Mouse (Mus musculus) megakaryocyte progenitor cell, adult 5-6 weeks (primary cell): ENCODE data around the gene Hoxa7. TPM values are rescaled to one million over a fixed set of nuclear protein-coding genes. Genes with fewer than 3 reads are reported as not detected.

Experiments
- ATAC-seq: replicated peaks from 2 replicates; pipeline ENCODE4 v1.8.0; 2016; ENCODE audit warnings: mild to moderate bottlenecking, moderate TSS enrichment, inconsistent platforms; ENCODE audit not compliant: poor library complexity
- total RNA-seq, 2 experiments: library from RNA; stranded (forward) in 1 of 2; stranded (reverse) in 1 of 2; fragments of 157-497, 149-512 nt in 1 of 2; fragments of 200-1000 nt in 1 of 2; gene quantifications; 2 replicates each; pipeline versions ENCODE4 v1.2.3 to v1.2.4; 2015 to 2017

Gene Hoxa7
- total RNA-seq, 2 experiments from 2014 or later: 5.5 to 15.7 TPM

- ATAC-seq: peak; percentile 7; the same call in 1 of the 2 replicates
These were observed 8.3 kb downstream of the Hoxa7 start, which contains the start of the genes Hoxa3 and Gm28308 for GRCm38 (mm10) chr6:52213119-52213986. TSS of gene Hoxa3 (minus strand) at chr6:52213336. TSS of gene Gm28308 (minus strand) at chr6:52213339.

GRCm38 (mm10) chr6:52212556-52213118 lies 9.0 kb downstream of the Hoxa7 start:
- peak; percentile 24 for ATAC-seq

GRCm38 (mm10) chr6:52211961-52212360 lies 9.7 kb downstream of the Hoxa7 start:
- no peak for ATAC-seq

GRCm38 (mm10) chr6:52211170-52211935 lies 10.3 kb downstream of the Hoxa7 start:
- ATAC-seq: peak; percentile 86

- no peak for ATAC-seq
These were observed 12.0 kb downstream of the Hoxa7 start for GRCm38 (mm10) chr6:52209685-52210046.

DNA sequence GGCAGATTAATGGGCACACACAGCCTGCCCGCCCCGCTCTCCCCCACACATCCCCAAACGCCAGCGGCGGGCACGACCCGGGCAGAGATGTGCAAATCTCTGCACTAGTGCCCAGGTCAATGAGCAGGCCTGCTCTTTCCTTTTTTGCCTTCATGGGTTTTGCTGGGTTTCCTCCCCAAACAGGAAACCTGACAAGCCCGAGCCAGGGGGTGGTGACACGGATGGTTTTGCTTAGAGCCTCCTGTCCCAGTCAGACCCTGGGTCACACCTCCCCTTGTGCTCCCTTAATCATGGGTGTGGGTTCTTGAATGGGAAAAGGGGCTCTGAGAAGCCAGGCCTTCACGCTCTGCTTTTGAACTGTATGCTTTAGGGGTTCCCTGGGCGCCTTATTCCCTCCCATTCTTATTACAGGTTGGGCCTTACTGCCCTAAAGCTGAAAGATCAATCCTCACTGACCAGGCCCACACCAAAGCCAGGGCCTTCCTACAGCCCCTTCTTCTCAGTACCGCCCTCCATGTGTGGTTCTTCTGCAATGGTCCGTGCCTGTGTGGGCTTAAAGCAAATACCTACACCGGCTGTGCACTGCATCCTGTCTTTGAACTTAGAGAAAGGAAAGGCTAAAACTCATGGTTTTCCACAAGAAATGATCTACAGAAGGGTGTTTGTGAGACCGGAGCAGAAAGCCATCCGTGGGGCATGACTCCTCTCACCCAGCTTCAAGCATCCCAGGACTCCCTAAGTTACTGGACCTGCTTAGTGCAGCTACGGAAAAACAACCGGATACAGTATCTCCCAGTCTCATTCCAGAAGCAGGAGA lies 12.6 kb downstream of the Hoxa7 start:
- no peak for ATAC-seq

- ATAC-seq: no peak
These were observed 13.4 kb downstream of the Hoxa7 start, which contains the start of gene Hoxa6 for GRCm38 (mm10) chr6:52208072-52208867. TSS of gene Hoxa6 (minus strand) at chr6:52208722.

DNA sequence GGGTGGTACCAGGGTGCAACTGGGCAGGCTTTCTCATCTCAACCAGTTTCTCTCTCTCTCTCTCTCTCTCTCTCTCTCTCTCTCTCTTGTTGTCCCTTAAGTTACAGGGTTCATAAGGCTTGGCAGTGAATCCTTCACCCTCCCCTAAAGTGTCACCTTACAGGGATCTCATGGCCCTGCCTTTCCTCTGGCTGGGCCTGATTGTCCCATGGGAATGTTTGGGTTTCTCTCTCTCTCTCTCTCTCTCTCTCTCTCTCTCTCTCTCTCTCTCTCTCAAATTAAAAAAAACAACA lies 14.0 kb downstream of the Hoxa7 start:
- ATAC-seq: no peak

GRCm38 (mm10) chr6:52206882-52207683 lies 14.6 kb downstream of the Hoxa7 start:
- ATAC-seq: no peak

- no peak for ATAC-seq
These were observed 15.7 kb downstream of the Hoxa7 start for GRCm38 (mm10) chr6:52205638-52206621.

DNA sequence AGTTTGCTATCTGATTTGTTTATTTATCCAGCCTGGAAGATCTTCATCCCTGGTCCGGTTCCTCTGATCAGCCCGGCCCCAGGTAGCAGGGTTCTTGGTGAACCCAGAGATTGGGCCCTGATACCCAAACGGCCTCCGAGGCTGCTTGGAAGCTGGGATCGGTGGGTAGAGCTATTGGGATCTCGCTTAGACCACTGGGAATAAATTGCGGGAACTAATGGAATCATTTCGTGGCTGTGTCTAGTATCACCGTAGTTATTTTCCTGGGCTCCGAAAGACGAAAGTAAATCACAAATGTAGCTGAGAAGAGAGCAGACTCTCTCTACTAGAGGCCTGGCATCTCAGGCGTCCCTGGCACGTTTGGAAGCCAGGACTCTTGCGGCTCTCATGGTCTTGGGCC lies 16.4 kb downstream of the Hoxa7 start:
- ATAC-seq: no peak

GRCm38 (mm10) chr6:52204050-52204752 lies 17.5 kb downstream of the Hoxa7 start, which contains the start of gene Hoxa5:
TSS of gene Hoxa5 (minus strand) at chr6:52204587.
- ATAC-seq: peak; percentile 61

- ATAC-seq: no peak
These were observed 18.1 kb downstream of the Hoxa7 start for GRCm38 (mm10) chr6:52203371-52204049.

DNA sequence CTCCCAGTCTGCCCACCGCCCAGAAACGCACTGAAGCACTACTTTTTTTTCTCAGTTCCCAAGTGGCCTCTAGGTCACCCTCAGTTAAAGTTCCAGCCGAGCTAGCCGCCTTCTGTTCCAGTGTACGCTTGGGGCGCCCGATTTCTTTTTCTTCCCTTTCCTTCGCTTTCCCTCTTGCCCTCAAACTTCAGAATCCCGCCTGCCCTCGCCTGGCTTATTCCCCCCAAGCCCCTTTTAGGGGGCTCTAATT lies 18.6 kb downstream of the Hoxa7 start:
- no peak for ATAC-seq

- ATAC-seq: no peak
These were observed 19.1 kb downstream of the Hoxa7 start for GRCm38 (mm10) chr6:52202362-52203120.

GRCm38 (mm10) chr6:52201269-52201668 lies 20.4 kb downstream of the Hoxa7 start:
- ATAC-seq: no peak
